Mouse (Mus musculus): ENCODE results near the gene Oxct2a.

The Oxct2a gene

DNA sequence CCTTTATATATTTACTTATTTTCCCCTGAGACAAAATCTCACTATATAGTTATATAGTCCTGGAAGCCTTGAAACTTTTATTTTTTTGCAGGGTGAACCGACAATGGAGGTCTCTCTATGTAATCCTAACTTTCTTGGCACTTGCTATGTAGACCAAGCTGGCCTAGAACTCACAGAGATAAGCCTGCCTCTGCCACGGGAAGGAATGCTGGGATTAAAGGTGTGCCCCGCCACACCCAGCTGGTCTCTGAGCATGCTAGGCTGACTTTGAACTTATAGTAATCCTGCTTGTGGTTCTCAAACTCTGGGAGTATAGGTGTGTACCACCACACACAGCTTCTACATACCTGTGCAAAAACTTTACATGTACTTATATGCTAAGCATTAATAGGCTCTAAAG is 43.3 kb downstream of the Oxct2a start:
- in situ Hi-C loops (cut with MboI, MseI) = no loop called here

Data from regulatory T cell (primary cell).